Mouse (Mus musculus) embryonic facial prominence, embryonic 11.5 days (tissue): ENCODE results near the gene Pkd1l1. TPM values are rescaled to one million over a fixed set of nuclear protein-coding genes. Genes with fewer than 3 reads are reported as not detected.

Source experiments
- ATAC-seq: fragments of 200-750 bp; cut with Nextera tagmentation; replicated peaks from 2 replicates; pipeline ENCODE4 v1.8.0; 2017; ENCODE audit warnings: low read depth; ENCODE audit not compliant: insufficient number of reproducible peaks, low FRiP score, low TSS enrichment
- DNase-seq: peaks from one replicate; pipeline ENCODE4 v3.0.0-alpha.2; 2015; ENCODE audit warnings: low spot score
- H3K27ac ChIP-seq: fragments of 300-500 bp; sonication (generic); replicated peaks from 2 replicates; pipeline ENCODE4 v1.5.1; 2014; ENCODE audit warnings: mild to moderate bottlenecking, low read depth, low read length, control low read depth
- H3K27me3 ChIP-seq: fragments of 300-500 bp; sonication (generic); 2 replicates; pipeline ENCODE4 v1.6.1; 2014; ENCODE audit warnings: mild to moderate bottlenecking, low read length, moderate library complexity, mixed read lengths; ENCODE audit not compliant: control insufficient read depth, insufficient read depth
- H3K36me3 ChIP-seq: fragments of 300-500 bp; sonication (generic); replicated peaks from 2 replicates; pipeline ENCODE4 v1.6.1; 2014; ENCODE audit warnings: low read depth, mild to moderate bottlenecking, low read length, moderate library complexity, mixed read lengths; ENCODE audit not compliant: control insufficient read depth, insufficient read depth
- H3K4me1 ChIP-seq: fragments of 300-500 bp; sonication (generic); 2 replicates; pipeline ENCODE4 v1.6.1; 2014; ENCODE audit warnings: low read length, mixed read lengths; ENCODE audit not compliant: control insufficient read depth, insufficient read depth
- H3K4me2 ChIP-seq: fragments of 300-500 bp; sonication (generic); 2 replicates; pipeline ENCODE4 v1.6.1; 2014; ENCODE audit warnings: low read depth, mild to moderate bottlenecking, control low read depth, low read length, moderate library complexity
- H3K4me3 ChIP-seq: fragments of 300-500 bp; sonication (generic); 2 replicates; pipeline ENCODE4 v1.5.1; 2014; ENCODE audit warnings: low read depth, low read length, control low read depth
- H3K9ac ChIP-seq: fragments of 300-500 bp; sonication (generic); replicated peaks from 2 replicates; pipeline ENCODE4 v1.6.1; 2014; ENCODE audit warnings: mild to moderate bottlenecking, control low read depth, low read length
- H3K9me3 ChIP-seq: fragments of 300-500 bp; sonication (generic); replicated peaks from 2 replicates; pipeline ENCODE4 v1.6.1; 2016; ENCODE audit warnings: mild to moderate bottlenecking, low read length, inconsistent platforms, mixed read lengths; ENCODE audit not compliant: control insufficient read depth
- WGBS: fragments of 180-500 bp; shearing (Covaris S2); extraction: QIAGEN DNeasy Blood & Tissue Kit; methylation state at CpG from one replicate; pipeline ENCODE4 v1.1.7; 2014; 5-methylcytosine and 5-hydroxymethylcytosine counted together
- polyA plus RNA-seq: library from polyadenylated mRNA; unstranded; fragments of >200 nt; fragmentation: Nextera tagmentation; extraction: Ambion mirVana; gene quantifications from 2 replicates; pipeline ENCODE4 v1.2.1, GENCODE M21; 2014

The Pkd1l1 gene
- polyA plus RNA-seq, 1 experiment from 2014 or later, result not detected

- no peak overlapping the region for H3K4me2 ChIP-seq
- no peaks in the 10 kb centered on the region for H3K27me3 ChIP-seq
- no peaks in the 10 kb centered on the region for H3K9me3 ChIP-seq
- ATAC-seq (no peak), DNase-seq (peak; percentile 19)
- H3K4me3 ChIP-seq, result no peak overlapping the region
- H3K27ac ChIP-seq, result no peak overlapping the region
- H3K9ac ChIP-seq, result no peak overlapping the region
- WGBS, result 23% methylated on average over 3 of the region's 3 CpGs
- no peaks in the 10 kb centered on the region for H3K4me1 ChIP-seq
- H3K36me3 ChIP-seq, result no peaks in the 10 kb centered on the region
Measured at GRCm38 (mm10) chr11:8860878-8861277, 112.2 kb downstream of the Pkd1l1 start.

GRCm38 (mm10) chr11:8859868-8860267 is 113.2 kb downstream of the Pkd1l1 start:
- DNase-seq (peak; percentile 86), ATAC-seq (no peak)
- no peak overlapping the region for H3K4me3 ChIP-seq
- no peak overlapping the region for H3K27ac ChIP-seq
- no peaks in the 10 kb centered on the region for H3K4me1 ChIP-seq
- no peaks in the 10 kb centered on the region for H3K27me3 ChIP-seq
- no peaks in the 10 kb centered on the region for H3K9me3 ChIP-seq
- H3K4me2 ChIP-seq, result no peak overlapping the region
- 19% methylated on average over 5 of the region's 5 CpGs for WGBS
- no peak overlapping the region for H3K9ac ChIP-seq
- H3K36me3 ChIP-seq, result no peaks in the 10 kb centered on the region

- H3K9me3 ChIP-seq, result no peaks in the 10 kb centered on the region
- WGBS, result 48% methylated on average over 3 of the region's 3 CpGs
- no peak overlapping the region for H3K27ac ChIP-seq
- no peaks in the 10 kb centered on the region for H3K4me1 ChIP-seq
- ATAC-seq, result no peak
- H3K27me3 ChIP-seq, result no peaks in the 10 kb centered on the region
- H3K4me2 ChIP-seq, result no peak overlapping the region
- no peak overlapping the region for H3K4me3 ChIP-seq
- no peak for DNase-seq
- no peaks in the 10 kb centered on the region for H3K36me3 ChIP-seq
- H3K9ac ChIP-seq, result no peak overlapping the region
Measured at GRCm38 (mm10) chr11:8859041-8859440, 114.0 kb downstream of the Pkd1l1 start.

GRCm38 (mm10) chr11:8856125-8856524 is 116.9 kb downstream of the Pkd1l1 start:
- Histone ChIP-seq H3K36me3 (no peaks in the 10 kb centered on the region), H3K4me2 (no peak overlapping the region), H3K9me3 (no peaks in the 10 kb centered on the region), H3K9ac (no peak overlapping the region), H3K27ac (no peak overlapping the region), H3K27me3 (no peaks in the 10 kb centered on the region), H3K4me1 (no peaks in the 10 kb centered on the region), H3K4me3 (no peak overlapping the region)
- DNase-seq (no peak), ATAC-seq (no peak)
- WGBS, result 58% methylated on average over 5 of the region's 5 CpGs

- no peaks in the 10 kb centered on the region for H3K36me3 ChIP-seq
- H3K9ac ChIP-seq, result no peak overlapping the region
- no peaks in the 10 kb centered on the region for H3K27me3 ChIP-seq
- no peak overlapping the region for H3K4me2 ChIP-seq
- H3K27ac ChIP-seq, result no peak overlapping the region
- H3K4me1 ChIP-seq, result no peaks in the 10 kb centered on the region
- H3K9me3 ChIP-seq, result no peaks in the 10 kb centered on the region
- H3K4me3 ChIP-seq, result no peak overlapping the region
- DNase-seq, result no peak
- no peak for ATAC-seq
Measured at GRCm38 (mm10) chr11:8848049-8848448, 125.0 kb downstream of the Pkd1l1 start.

- Histone ChIP-seq H3K4me1 (no peaks in the 10 kb centered on the region), H3K9ac (no peak overlapping the region), H3K36me3 (no peaks in the 10 kb centered on the region), H3K9me3 (no peaks in the 10 kb centered on the region), H3K4me2 (no peak overlapping the region), H3K27ac (no peak overlapping the region), H3K4me3 (no peak overlapping the region), H3K27me3 (no peaks in the 10 kb centered on the region)
- DNase-seq (no peak), ATAC-seq (no peak)
- 88% methylated on average over 2 of the region's 2 CpGs for WGBS
Measured at GRCm38 (mm10) chr11:8847627-8848026, 125.4 kb downstream of the Pkd1l1 start.

GRCm38 (mm10) chr11:8836176-8836575 is 136.9 kb downstream of the Pkd1l1 start:
- Histone ChIP-seq H3K36me3 (no peaks in the 10 kb centered on the region), H3K9me3 (no peaks in the 10 kb centered on the region), H3K9ac (no peak overlapping the region), H3K4me1 (no peaks in the 10 kb centered on the region), H3K4me3 (no peak overlapping the region), H3K4me2 (no peak overlapping the region), H3K27ac (no peak overlapping the region), H3K27me3 (no peaks in the 10 kb centered on the region)
- no peak for DNase-seq
- WGBS, result 97% methylated on average over 6 of the region's 6 CpGs
- no peak for ATAC-seq

GRCm38 (mm10) chr11:8834121-8834520 is 138.9 kb downstream of the Pkd1l1 start:
- DNase-seq, result no peak
- no peaks in the 10 kb centered on the region for H3K9me3 ChIP-seq
- no peaks in the 10 kb centered on the region for H3K4me1 ChIP-seq
- H3K4me2 ChIP-seq, result no peak overlapping the region
- no peak overlapping the region for H3K27ac ChIP-seq
- ATAC-seq, result no peak
- H3K4me3 ChIP-seq, result no peak overlapping the region
- H3K36me3 ChIP-seq, result no peaks in the 10 kb centered on the region
- 81% methylated on average over 4 of the region's 4 CpGs for WGBS
- H3K27me3 ChIP-seq, result no peaks in the 10 kb centered on the region
- no peak overlapping the region for H3K9ac ChIP-seq
